Mouse (Mus musculus): ENCODE results near the gene Pld1. TPM values are rescaled to one million over a fixed set of nuclear protein-coding genes. Genes with fewer than 3 reads are reported as not detected.

The Pld1 gene
- polyA plus RNA-seq, 1 experiment from 2014 or later = 4.5 TPM

- Histone ChIP-seq H3K9ac (ENCODE audit: low read depth, low read length) (no peak overlapping the region), H3K27ac (ENCODE audit: low read depth, low read length) (no peak overlapping the region), H3K4me2 (replicated peaks; ENCODE audit: low read depth, low read length) (no peak overlapping the region), H3K4me1 (replicated peaks; ENCODE audit: control insufficient read depth, insufficient read depth, low read length) (no peaks in the 10 kb centered on the region), H3K9me3 (ENCODE audit: control insufficient read depth, low read length) (no peaks in the 10 kb centered on the region), H3K36me3 (ENCODE audit: control insufficient read depth, insufficient read depth, low read length) (no peaks in the 10 kb centered on the region), H3K27me3 (ENCODE audit: control insufficient read depth, insufficient read depth, low read length) (no peaks in the 10 kb centered on the region), H3K4me3 (ENCODE audit: low read depth, low read length) (no peak overlapping the region)
- ATAC-seq (ENCODE audit: low FRiP score) (no peak), DNase-seq (ENCODE audit: low spot score) (no peak)
- 69% methylated on average over 3 of the region's 3 CpGs for WGBS
These were observed 88.4 kb downstream of the Pld1 start for GRCm38 (mm10) chr3:28026876-28027275.

- Histone ChIP-seq H3K4me1 (replicated peaks; ENCODE audit: control insufficient read depth, insufficient read depth, low read length) (no peaks in the 10 kb centered on the region), H3K36me3 (ENCODE audit: control insufficient read depth, insufficient read depth, low read length) (no peaks in the 10 kb centered on the region), H3K27me3 (ENCODE audit: control insufficient read depth, insufficient read depth, low read length) (no peaks in the 10 kb centered on the region), H3K4me3 (ENCODE audit: low read depth, low read length) (no peak overlapping the region), H3K4me2 (replicated peaks; ENCODE audit: low read depth, low read length) (no peak overlapping the region), H3K9me3 (ENCODE audit: control insufficient read depth, low read length) (no peaks in the 10 kb centered on the region), H3K27ac (ENCODE audit: low read depth, low read length) (no peak overlapping the region), H3K9ac (ENCODE audit: low read depth, low read length) (no peak overlapping the region)
- ATAC-seq (ENCODE audit: low FRiP score) = no peak
- no peak for DNase-seq (ENCODE audit: low spot score)
- 92% methylated on average over 10 of the region's 10 CpGs for WGBS
These were observed 90.0 kb downstream of the Pld1 start for GRCm38 (mm10) chr3:28028456-28028855.

DNA sequence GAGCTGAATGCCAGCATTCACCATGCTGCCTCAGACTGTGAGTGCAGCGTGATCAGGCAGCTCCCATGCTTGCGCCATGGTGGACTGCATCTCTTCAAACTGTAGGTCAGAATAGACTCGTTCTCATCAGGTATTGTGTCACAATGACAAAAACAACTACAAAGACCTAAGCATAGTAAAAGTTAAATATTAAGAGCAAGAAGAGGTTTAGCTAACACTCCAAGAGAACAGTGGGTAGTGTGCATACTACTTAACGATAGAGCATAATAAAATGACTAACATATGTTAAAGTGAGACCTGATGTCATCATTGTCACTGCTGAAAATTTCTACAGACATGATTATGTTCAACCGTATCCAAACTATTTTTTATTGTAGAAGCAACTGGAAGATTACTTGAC lies 92.4 kb downstream of the Pld1 start:
- DNase-seq (ENCODE audit: low spot score) (no peak), ATAC-seq (ENCODE audit: low FRiP score) (no peak)
- H3K4me2 ChIP-seq (replicated peaks; ENCODE audit: low read depth, low read length) = no peak overlapping the region
- H3K27ac ChIP-seq (ENCODE audit: low read depth, low read length) = no peak overlapping the region
- H3K36me3 ChIP-seq (ENCODE audit: control insufficient read depth, insufficient read depth, low read length) = no peaks in the 10 kb centered on the region
- no peaks in the 10 kb centered on the region for H3K9me3 ChIP-seq (ENCODE audit: control insufficient read depth, low read length)
- WGBS = 90% methylated on average over 5 of the region's 5 CpGs
- no peaks in the 10 kb centered on the region for H3K4me1 ChIP-seq (replicated peaks; ENCODE audit: control insufficient read depth, insufficient read depth, low read length)
- H3K4me3 ChIP-seq (ENCODE audit: low read depth, low read length) = no peak overlapping the region
- H3K27me3 ChIP-seq (ENCODE audit: control insufficient read depth, insufficient read depth, low read length) = no peaks in the 10 kb centered on the region
- no peak overlapping the region for H3K9ac ChIP-seq (ENCODE audit: low read depth, low read length)

DNA sequence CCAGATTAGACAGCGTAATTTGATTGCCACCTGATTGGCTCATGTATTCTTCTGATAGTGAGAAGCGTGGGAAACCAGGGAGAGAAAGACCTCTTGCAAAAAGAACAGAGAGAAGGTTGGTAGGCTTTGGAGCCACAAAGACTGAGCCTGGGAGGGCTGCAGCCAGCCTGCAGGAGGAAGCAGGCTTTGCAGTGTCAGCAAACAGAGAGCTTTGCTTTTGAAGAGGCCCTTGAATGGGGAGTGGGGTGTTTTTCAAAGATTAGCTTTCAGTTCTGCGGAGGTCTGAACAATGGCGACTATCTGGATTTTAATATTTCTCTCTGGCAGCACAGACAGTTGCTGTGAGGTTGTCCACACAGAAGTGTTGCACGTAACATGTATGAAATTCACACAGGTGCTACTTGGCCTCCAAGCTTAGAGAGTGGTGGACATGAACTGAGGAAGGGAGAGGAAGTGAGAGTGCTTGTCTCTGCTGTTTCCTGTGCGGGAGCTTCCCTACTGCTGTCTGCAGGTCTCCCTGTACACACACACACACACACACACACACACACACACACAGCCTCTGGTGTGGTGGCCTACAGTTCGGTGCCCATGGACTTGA lies 93.2 kb downstream of the Pld1 start:
- Histone ChIP-seq H3K27ac (ENCODE audit: low read depth, low read length) (no peak overlapping the region), H3K9ac (ENCODE audit: low read depth, low read length) (no peak overlapping the region), H3K27me3 (ENCODE audit: control insufficient read depth, insufficient read depth, low read length) (no peaks in the 10 kb centered on the region), H3K36me3 (ENCODE audit: control insufficient read depth, insufficient read depth, low read length) (no peaks in the 10 kb centered on the region), H3K9me3 (ENCODE audit: control insufficient read depth, low read length) (no peaks in the 10 kb centered on the region), H3K4me1 (replicated peaks; ENCODE audit: control insufficient read depth, insufficient read depth, low read length) (no peaks in the 10 kb centered on the region), H3K4me3 (ENCODE audit: low read depth, low read length) (no peak overlapping the region), H3K4me2 (replicated peaks; ENCODE audit: low read depth, low read length) (no peak overlapping the region)
- DNase-seq (ENCODE audit: low spot score) (no peak), ATAC-seq (ENCODE audit: low FRiP score) (no peak)
- 64% methylated on average over 7 of the region's 7 CpGs for WGBS

DNA sequence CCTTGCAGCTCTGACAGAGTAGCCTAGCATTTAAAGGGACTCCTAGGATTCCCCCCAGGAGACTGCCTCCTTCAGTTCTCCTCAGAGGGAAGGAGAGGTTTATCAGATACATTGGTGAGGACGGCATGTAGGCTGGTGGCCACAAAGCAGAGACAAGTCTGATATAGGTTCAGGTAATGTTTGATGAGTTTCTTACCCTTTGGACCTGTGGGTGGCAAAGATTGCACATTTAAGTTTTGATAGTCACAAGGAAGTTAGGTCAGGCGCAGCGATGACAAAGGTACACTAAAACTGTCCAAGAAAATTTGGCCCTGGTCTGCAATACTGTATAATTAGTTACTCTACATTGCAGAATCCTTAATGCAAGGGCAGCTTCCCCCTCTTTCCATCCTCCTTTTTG lies 95.4 kb downstream of the Pld1 start:
- DNase-seq (ENCODE audit: low spot score) = no peak
- Histone ChIP-seq H3K9ac (ENCODE audit: low read depth, low read length) (no peak overlapping the region), H3K27ac (ENCODE audit: low read depth, low read length) (no peak overlapping the region), H3K4me2 (replicated peaks; ENCODE audit: low read depth, low read length) (no peak overlapping the region), H3K4me3 (ENCODE audit: low read depth, low read length) (no peak overlapping the region), H3K27me3 (ENCODE audit: control insufficient read depth, insufficient read depth, low read length) (no peaks in the 10 kb centered on the region), H3K9me3 (ENCODE audit: control insufficient read depth, low read length) (no peaks in the 10 kb centered on the region), H3K4me1 (replicated peaks; ENCODE audit: control insufficient read depth, insufficient read depth, low read length) (no peaks in the 10 kb centered on the region), H3K36me3 (ENCODE audit: control insufficient read depth, insufficient read depth, low read length) (no peaks in the 10 kb centered on the region)
- ATAC-seq (ENCODE audit: low FRiP score) = no peak
- 91% methylated on average over 3 of the region's 3 CpGs for WGBS

DNA sequence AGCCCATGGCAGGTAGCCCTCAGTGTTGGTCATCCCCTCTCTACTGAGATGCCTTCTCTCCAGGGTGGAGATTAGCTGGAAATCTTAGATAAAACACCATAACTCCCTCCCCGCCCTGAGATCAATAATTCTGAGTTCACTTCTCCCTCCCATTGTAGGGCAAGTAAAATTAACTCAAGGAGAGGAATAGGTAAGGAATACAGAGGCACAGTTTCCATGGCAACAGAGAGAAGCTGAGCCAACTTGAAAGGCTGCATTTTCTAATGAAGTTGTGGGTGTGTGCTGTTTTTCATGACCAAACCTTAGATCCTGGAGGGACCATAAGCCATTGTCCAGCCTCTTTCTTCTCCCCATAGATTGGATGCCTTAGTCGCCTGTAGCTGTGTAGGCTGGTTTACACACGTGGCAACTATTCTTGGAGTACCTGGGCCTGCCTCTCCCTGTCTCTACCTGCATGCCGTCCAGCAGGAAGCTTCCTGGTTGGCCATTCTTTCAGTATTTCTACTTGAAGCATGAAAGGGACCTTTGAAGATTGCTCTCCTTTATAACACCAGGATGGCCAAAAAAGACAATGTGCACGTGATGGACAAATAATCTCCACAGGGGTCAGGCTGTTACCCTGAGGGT lies 96.3 kb downstream of the Pld1 start:
- 80% methylated on average over 5 of the region's 5 CpGs for WGBS
- Histone ChIP-seq H3K36me3 (ENCODE audit: control insufficient read depth, insufficient read depth, low read length) (no peaks in the 10 kb centered on the region), H3K9ac (ENCODE audit: low read depth, low read length) (no peak overlapping the region), H3K4me1 (replicated peaks; ENCODE audit: control insufficient read depth, insufficient read depth, low read length) (no peaks in the 10 kb centered on the region), H3K4me3 (ENCODE audit: low read depth, low read length) (no peak overlapping the region), H3K4me2 (replicated peaks; ENCODE audit: low read depth, low read length) (no peak overlapping the region), H3K27ac (ENCODE audit: low read depth, low read length) (no peak overlapping the region), H3K9me3 (ENCODE audit: control insufficient read depth, low read length) (no peaks in the 10 kb centered on the region), H3K27me3 (ENCODE audit: control insufficient read depth, insufficient read depth, low read length) (no peaks in the 10 kb centered on the region)
- no peak for DNase-seq (ENCODE audit: low spot score)
- ATAC-seq (ENCODE audit: low FRiP score) = no peak

DNA sequence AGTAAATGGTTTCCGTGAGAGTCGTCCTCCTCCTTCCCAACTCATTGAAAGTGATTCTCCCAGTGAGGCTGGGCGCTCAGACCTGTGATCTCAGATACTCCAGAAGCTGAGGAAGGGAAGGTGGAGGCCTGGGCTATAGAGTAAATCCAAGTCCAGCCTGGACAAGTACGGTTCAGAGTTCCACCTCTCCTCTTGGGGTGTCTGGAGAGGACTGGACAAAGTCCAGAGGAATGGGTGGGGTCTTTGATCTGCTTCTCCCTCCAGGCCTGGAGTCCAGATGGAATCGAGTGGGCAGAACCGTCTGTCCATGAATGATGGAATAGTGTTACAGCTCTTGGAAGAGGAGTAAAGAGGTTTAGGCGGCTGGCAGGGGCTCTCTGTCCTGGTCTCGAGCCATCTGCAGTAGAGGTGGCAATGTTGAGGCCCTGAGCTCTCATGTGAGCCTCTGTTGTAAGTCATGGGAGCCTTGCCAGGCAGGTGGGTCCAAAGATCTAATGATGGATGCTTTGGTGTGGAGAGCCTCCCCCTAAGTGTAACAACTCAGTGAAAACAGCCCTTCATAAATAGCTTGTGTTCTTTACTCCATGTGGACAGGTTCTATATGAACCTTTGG lies 98.9 kb downstream of the Pld1 start:
- no peak for DNase-seq (ENCODE audit: low spot score)
- no peaks in the 10 kb centered on the region for H3K27me3 ChIP-seq (ENCODE audit: control insufficient read depth, insufficient read depth, low read length)
- H3K4me3 ChIP-seq (ENCODE audit: low read depth, low read length) = no peak overlapping the region
- no peaks in the 10 kb centered on the region for H3K36me3 ChIP-seq (ENCODE audit: control insufficient read depth, insufficient read depth, low read length)
- no peak for ATAC-seq (ENCODE audit: low FRiP score)
- no peaks in the 10 kb centered on the region for H3K4me1 ChIP-seq (replicated peaks; ENCODE audit: control insufficient read depth, insufficient read depth, low read length)
- H3K4me2 ChIP-seq (replicated peaks; ENCODE audit: low read depth, low read length) = no peak overlapping the region
- 65% methylated on average over 8 of the region's 8 CpGs for WGBS
- H3K9ac ChIP-seq (ENCODE audit: low read depth, low read length) = no peak overlapping the region
- H3K27ac ChIP-seq (ENCODE audit: low read depth, low read length) = no peak overlapping the region
- no peaks in the 10 kb centered on the region for H3K9me3 ChIP-seq (ENCODE audit: control insufficient read depth, low read length)

- DNase-seq (ENCODE audit: low spot score) = no peak
- 27% methylated on average over 2 of the region's 2 CpGs for WGBS
- ATAC-seq (ENCODE audit: low FRiP score) = no peak
- Histone ChIP-seq H3K36me3 (ENCODE audit: control insufficient read depth, insufficient read depth, low read length) (no peaks in the 10 kb centered on the region), H3K4me3 (ENCODE audit: low read depth, low read length) (no peak overlapping the region), H3K9ac (ENCODE audit: low read depth, low read length) (no peak overlapping the region), H3K4me2 (replicated peaks; ENCODE audit: low read depth, low read length) (no peak overlapping the region), H3K4me1 (replicated peaks; ENCODE audit: control insufficient read depth, insufficient read depth, low read length) (no peaks in the 10 kb centered on the region), H3K27me3 (ENCODE audit: control insufficient read depth, insufficient read depth, low read length) (no peaks in the 10 kb centered on the region), H3K9me3 (ENCODE audit: control insufficient read depth, low read length) (no peaks in the 10 kb centered on the region), H3K27ac (ENCODE audit: low read depth, low read length) (no peak overlapping the region)
These were observed 99.6 kb downstream of the Pld1 start for GRCm38 (mm10) chr3:28038106-28038505.

DNA sequence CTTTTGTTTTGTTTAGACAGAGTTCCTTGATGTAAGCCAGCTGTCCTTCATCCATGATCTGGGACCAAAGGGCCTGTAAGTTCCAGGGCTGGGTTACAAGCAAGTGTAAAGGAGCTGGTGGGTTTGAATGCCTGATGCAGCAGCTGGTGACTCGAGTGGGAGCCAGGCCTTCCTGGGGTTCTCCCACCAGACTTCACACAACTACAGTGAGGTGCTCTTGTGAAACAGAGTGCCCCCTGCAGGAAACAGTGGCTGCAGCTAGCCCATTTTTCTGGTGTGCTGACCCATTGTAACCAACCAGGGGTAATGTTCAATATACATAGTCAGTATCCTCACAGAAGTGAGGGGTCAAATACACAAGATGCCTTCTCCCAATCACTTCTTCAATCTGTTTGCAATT lies 101.3 kb downstream of the Pld1 start:
- no peak overlapping the region for H3K27ac ChIP-seq (ENCODE audit: low read depth, low read length)
- ATAC-seq (ENCODE audit: low FRiP score) (no peak), DNase-seq (ENCODE audit: low spot score) (no peak)
- WGBS = 43% methylated on average over 1 of the region's 1 CpGs
- H3K9ac ChIP-seq (ENCODE audit: low read depth, low read length) = no peak overlapping the region
- no peak overlapping the region for H3K4me2 ChIP-seq (replicated peaks; ENCODE audit: low read depth, low read length)
- H3K36me3 ChIP-seq (ENCODE audit: control insufficient read depth, insufficient read depth, low read length) = no peaks in the 10 kb centered on the region
- no peaks in the 10 kb centered on the region for H3K9me3 ChIP-seq (ENCODE audit: control insufficient read depth, low read length)
- H3K4me3 ChIP-seq (ENCODE audit: low read depth, low read length) = no peak overlapping the region
- H3K4me1 ChIP-seq (replicated peaks; ENCODE audit: control insufficient read depth, insufficient read depth, low read length) = no peaks in the 10 kb centered on the region
- no peaks in the 10 kb centered on the region for H3K27me3 ChIP-seq (ENCODE audit: control insufficient read depth, insufficient read depth, low read length)
